Mouse (Mus musculus) lung, postnatal 25 days (tissue): ENCODE data around the gene Cypt3.

Experiments used
- DNase-seq: peaks from one replicate; pipeline ENCODE4 v3.0.0; 2022; ENCODE audit warnings: low spot score

Cypt3 gene

GRCm38 (mm10) chrX:153558293-153558692, at the start of gene Cypt3:
Cypt3 (plus strand) TSS chrX:153558593.
- no peak for DNase-seq

GRCm38 (mm10) chrX:153515491-153515890, 42.9 kb upstream of the Cypt3 start:
- no peak for DNase-seq

DNA sequence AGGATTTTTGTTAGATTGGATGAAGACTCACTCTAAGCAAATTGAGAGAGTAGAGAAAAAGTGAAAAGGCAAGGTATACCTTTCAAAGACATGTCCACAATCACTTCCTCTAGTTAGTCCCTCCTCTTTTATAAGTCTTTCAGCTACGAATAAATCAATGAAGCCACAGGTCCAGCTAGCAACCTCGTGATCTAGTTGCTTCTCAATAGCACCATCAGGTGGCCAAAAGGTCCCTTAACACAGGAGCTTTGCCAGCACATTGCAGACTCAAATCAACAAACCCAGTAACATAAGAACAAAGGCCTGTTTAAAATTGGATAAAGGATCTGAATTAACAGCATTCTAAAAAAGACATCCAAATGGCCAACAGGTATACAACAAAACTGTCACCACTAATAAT, 30.0 kb upstream of the Cypt3 start:
- no peak for DNase-seq

- no peak for DNase-seq
Measured at GRCm38 (mm10) chrX:153556634-153557033, 1.8 kb upstream of the Cypt3 start.

DNA sequence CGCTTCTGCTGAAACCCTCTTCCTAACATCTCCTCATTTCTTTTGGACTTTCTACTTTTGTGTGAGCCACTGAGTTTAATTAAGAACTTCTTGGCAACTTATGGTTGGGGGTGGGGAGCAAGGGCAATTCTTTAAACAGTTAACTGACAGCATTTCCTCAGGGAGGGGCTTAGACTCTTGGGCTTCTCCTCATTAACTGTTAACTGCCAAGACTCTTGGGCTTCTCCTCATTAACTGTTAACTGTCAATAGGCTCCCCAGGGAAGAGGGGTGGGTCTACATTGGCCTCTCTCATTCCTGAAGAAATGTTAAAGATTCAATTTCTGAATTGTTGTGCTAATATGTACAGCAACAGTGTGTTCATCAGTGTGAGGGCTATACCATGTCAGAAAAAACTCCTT, 6.3 kb downstream of the Cypt3 start:
- DNase-seq, result no peak

GRCm38 (mm10) chrX:153599583-153599982, 41.2 kb downstream of the Cypt3 start:
- no peak for DNase-seq
